Mouse (Mus musculus) neural tube, postnatal 0 days (tissue): ENCODE data around the gene Nlrp10. TPM values are rescaled to one million over a fixed set of nuclear protein-coding genes. Genes with fewer than 3 reads are reported as not detected.

Source experiments
- polyA plus RNA-seq: library from polyadenylated mRNA; unstranded; fragments of >200 nt; fragmentation: Nextera tagmentation; extraction: Ambion mirVana; gene quantifications from 2 replicates; pipeline ENCODE4 v1.2.1, GENCODE M21; 2015

Nlrp10 gene
- 0.05 TPM in 1 of 2 replicates, not detected in the other for polyA plus RNA-seq

DNA sequence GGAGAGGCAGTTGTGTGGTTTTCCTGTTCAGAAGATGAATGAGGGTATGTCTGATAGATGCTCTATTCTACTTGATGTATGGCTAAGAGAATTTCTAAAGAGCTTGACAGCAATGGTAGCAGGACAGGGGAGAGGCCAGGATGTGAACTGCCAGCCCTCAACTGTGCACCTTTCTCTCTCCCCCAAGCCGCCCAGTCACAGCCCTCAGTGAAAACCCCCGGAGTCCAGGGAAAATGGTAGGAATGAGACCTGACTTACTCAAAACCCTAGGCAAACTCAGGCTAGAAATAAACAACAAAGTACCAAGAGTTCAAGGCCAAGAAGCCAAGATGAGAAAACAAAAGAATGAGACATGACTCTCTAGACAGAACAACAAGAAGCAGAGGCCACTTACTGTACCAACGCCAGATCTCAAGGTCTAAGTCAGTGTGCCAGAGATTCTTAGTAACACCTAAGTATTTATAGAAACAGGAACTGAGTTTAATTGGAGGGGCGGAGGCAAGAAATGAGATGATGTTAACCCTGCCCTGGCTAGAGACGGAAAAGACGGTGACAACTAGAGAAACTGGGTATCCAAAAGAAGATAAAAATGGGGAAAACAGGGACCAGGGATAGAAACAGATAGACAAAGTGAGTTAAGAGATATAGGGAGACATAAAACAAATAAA is at the start of gene Nlrp10:
Gene Nlrp10, minus strand, starts transcription at position 453 of the 668 bp plus-strand sequence.

DNA sequence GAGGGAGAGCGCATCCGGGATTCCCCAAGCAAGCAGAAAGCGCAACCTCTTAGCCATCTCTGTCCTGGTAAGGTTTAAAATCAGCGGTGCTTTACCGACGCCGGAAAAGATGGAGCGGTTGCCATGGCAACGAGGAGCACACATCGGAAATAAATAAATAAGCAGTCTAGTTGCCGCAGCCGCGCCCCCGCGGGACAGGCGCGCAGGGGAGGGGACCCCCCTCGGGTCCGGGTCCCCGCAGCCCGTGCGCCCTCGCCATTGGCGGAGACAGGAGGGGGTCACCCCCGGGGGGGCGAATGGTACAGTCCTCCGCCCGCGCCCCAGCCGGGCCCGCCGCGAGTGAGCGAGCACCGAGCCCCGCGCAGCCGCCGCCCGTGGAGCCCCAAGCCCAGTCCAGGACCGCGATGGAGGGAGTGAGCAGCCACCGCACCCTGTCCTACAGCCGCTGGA is 20.4 kb upstream of the Nlrp10 start, which contains the start of gene Tub:
Gene Tub, plus strand, starts transcription at position 27 of the 450 bp plus-strand sequence.

DNA sequence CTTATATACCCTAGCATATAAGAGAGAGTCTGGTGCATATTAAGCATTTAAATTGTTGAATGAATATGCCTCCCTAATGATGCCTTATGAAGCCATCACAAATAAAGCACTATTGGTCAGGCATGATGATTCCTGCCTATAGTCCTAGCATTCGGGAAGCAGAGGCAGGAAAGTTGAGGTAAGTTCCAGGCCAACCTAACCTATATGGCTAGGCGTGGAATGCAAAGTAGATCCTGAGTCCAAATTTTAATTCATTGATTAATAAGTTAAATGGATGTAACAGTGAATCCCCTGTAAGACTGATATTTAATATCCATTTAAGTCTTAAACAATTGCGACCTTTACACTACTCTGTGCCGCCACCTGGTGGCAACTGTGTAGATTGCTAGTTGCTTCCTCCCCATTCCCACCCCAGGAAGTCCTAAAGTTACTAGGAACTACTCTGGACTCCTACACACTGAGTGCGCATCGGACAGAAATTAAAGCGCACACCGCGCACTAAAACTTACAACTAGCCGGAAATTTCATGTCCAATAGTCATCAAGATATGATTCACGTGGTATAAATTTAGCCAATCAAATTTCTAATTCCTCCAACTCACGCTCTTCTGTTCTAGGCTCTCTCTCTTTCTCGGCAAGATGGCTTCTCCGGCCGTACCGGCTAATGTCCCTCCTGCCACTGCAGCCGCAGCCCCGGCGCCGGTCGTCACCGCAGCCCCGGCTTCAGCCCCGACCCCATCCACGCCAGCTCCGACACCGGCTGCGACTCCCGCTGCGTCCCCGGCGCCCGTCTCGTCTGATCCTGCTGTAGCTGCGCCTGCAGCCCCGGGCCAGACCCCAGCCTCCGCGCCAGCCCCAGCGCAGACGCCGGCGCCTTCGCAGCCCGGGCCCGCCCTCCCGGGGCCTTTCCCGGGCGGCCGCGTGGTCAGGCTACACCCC is 4.1 kb upstream of the Nlrp10 start, which contains the start of gene Eif3f:
Gene Eif3f, plus strand, starts transcription at position 624 of the 938 bp plus-strand sequence.

DNA sequence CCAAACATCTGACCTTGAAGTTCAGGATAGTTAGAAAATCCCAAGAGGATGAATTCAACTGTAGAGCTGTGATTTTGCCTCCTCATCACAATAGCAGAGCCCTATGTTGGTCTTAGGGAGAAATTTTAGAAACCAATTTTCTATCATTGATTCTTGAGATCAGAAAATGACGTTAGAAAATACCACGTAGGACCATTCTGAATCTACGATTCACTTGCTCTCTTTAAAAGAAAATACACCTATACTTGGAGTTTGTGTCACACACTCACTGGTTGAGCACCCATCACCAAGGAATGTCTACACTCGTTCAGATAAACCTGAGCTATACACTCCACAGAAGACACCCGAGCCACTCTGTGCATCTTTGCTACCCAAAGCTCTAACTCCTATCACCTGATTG is 35.7 kb downstream of the Nlrp10 start, which contains the start of gene Olfr519:
Gene Olfr519, minus strand, starts transcription at position 101 of the 400 bp plus-strand sequence.

DNA sequence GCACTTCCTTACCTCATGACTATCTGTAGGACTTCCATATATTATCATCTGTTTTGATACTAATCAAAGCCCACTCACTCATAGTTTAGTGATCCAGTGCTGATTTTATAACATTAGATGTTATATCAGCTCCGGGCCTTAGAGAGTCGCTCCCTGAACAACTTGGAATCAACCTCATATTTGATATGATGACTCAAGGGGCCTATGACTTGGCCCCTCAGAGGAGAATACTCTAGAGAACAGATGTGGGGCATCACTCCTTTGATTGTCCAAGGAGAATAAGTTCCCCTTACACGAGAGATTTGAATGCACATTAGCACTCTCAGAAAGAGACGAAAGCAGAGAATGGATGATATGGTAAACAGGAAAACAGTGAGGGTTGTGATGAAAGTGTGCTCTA is 45.1 kb downstream of the Nlrp10 start, which contains the start of gene Olfr518:
Gene Olfr518, minus strand, starts transcription at position 101 of the 400 bp plus-strand sequence.

DNA sequence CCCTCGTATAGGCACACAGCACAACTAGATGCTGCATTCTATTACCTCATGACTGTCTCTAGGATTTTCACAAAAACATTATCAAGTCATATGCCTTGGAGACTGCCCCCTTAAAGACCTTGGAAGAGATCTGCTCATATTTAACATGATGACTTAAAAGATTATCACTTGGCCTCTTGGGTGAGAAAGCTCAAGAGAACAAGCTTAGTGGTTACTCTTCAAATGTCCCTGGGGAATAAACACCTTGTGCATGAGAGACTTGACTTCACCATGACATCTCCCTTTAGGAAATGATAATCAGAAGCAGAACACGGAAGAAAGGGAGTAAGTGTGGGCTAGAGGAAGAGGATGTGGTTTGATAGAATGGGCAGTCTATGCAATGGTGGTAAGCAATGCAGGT is 57.7 kb downstream of the Nlrp10 start, which contains the start of gene Olfr517:
Gene Olfr517, minus strand, starts transcription at position 101 of the 400 bp plus-strand sequence.

Other genes with a start within 250 kb of the Nlrp10 start
- gene Olfr512, start 216.9 kb downstream of the Nlrp10 start, polyA plus RNA-seq: not detected in 2 replicates
- not detected in 2 replicates for gene Olfr513, start 179.2 kb downstream of the Nlrp10 start, polyA plus RNA-seq
- gene Olfr514, start 104.2 kb downstream of the Nlrp10 start, polyA plus RNA-seq: not detected in 2 replicates
- gene Olfr516, start 79.6 kb downstream of the Nlrp10 start, polyA plus RNA-seq: not detected in 2 replicates
- not detected in 2 replicates for gene Olfr517, start 57.8 kb downstream of the Nlrp10 start, polyA plus RNA-seq
- not detected in 2 replicates for gene Olfr518, start 45.2 kb downstream of the Nlrp10 start, polyA plus RNA-seq
- gene Olfr519, start 35.8 kb downstream of the Nlrp10 start, polyA plus RNA-seq: not detected in 2 replicates
- 87.8 and 88.1 TPM in 2 replicates for gene Eif3f, start 4.2 kb upstream of the Nlrp10 start, polyA plus RNA-seq
- gene Tub, start 20.2 kb upstream of the Nlrp10 start, polyA plus RNA-seq: 23.0 and 29.6 TPM in 2 replicates
- gene Ric3, start 153.2 kb upstream of the Nlrp10 start, polyA plus RNA-seq: 35.2 and 35.6 TPM in 2 replicates
- gene Lmo1, start 245.0 kb upstream of the Nlrp10 start, polyA plus RNA-seq: 39.4 and 40.6 TPM in 2 replicates